Mouse (Mus musculus) hindbrain, embryonic 10.5 days (tissue): Measurements from ENCODE around the gene Ppp1r1c. TPM values are rescaled to one million over a fixed set of nuclear protein-coding genes. Genes with fewer than 3 reads are reported as not detected.
"Not testable (repeated sequence)": the region's sequence is repeated elsewhere in the genome, so short reads cannot be mapped to it uniquely, and the experiment has no call there.

Source experiments
- DNase-seq: peaks from one replicate; pipeline ENCODE4 v3.0.0-alpha.2; 2017; ENCODE audit warnings: low spot score
- H3K27ac ChIP-seq: fragments of 300-500 bp; sonication (generic); 2 replicates; pipeline ENCODE4 v1.5.1; 2016; ENCODE audit warnings: mild to moderate bottlenecking, moderate library complexity
- H3K27me3 ChIP-seq: fragments of 300-500 bp; sonication (generic); 2 replicates; pipeline ENCODE4 v1.6.1; 2016; ENCODE audit warnings: mild to moderate bottlenecking; ENCODE audit not compliant: poor library complexity, insufficient read depth, severe bottlenecking
- H3K36me3 ChIP-seq: fragments of 300-500 bp; sonication (generic); 2 replicates; pipeline ENCODE4 v1.6.1; 2016; ENCODE audit warnings: mild to moderate bottlenecking, moderate library complexity
- H3K4me1 ChIP-seq: fragments of 300-500 bp; sonication (generic); replicated peaks from 2 replicates; pipeline ENCODE4 v1.6.1; 2016; ENCODE audit warnings: mild to moderate bottlenecking
- H3K4me3 ChIP-seq: fragments of 300-500 bp; sonication (generic); 2 replicates; pipeline ENCODE4 v1.5.1; 2016; ENCODE audit warnings: mild to moderate bottlenecking, moderate library complexity
- H3K9me3 ChIP-seq: fragments of 300-500 bp; sonication (generic); 2 replicates; pipeline ENCODE4 v1.6.1; 2016; ENCODE audit warnings: mild to moderate bottlenecking, moderate library complexity
- WGBS: fragments of 180-500 bp; shearing (Covaris S2); methylation state at CpG from one replicate; pipeline ENCODE4 v1.1.7; 2016; 5-methylcytosine and 5-hydroxymethylcytosine counted together
- polyA plus RNA-seq: library from polyadenylated mRNA; unstranded; fragments of >200 nt; fragmentation: Nextera tagmentation; extraction: Ambion mirVana; gene quantifications from 2 replicates; pipeline ENCODE4 v1.2.1, GENCODE M21; 2016

Ppp1r1c gene
- polyA plus RNA-seq, 1 experiment from 2014 or later: 8.5 TPM

- WGBS: 64% methylated on average over 3 of the region's 3 CpGs
- Histone ChIP-seq H3K36me3 (no peaks in the 10 kb centered on the region), H3K4me3 (no peak overlapping the region), H3K27me3 (no peaks in the 10 kb centered on the region), H3K9me3 (no peaks in the 10 kb centered on the region), H3K4me1 (no peaks in the 10 kb centered on the region), H3K27ac (no peak overlapping the region)
- no peak for DNase-seq
These were observed 108.3 kb downstream of the Ppp1r1c start for GRCm38 (mm10) chr2:79815708-79816484.

GRCm38 (mm10) chr2:79819543-79819942 lies 112.0 kb downstream of the Ppp1r1c start:
- no peak overlapping the region for H3K27ac ChIP-seq
- DNase-seq: no peak

GRCm38 (mm10) chr2:79825853-79826252 lies 118.3 kb downstream of the Ppp1r1c start:
- H3K4me1 ChIP-seq: no peaks in the 10 kb centered on the region
- no peak overlapping the region for H3K4me3 ChIP-seq
- 88% methylated on average over 4 of the region's 4 CpGs for WGBS
- no peak overlapping the region for H3K27ac ChIP-seq
- H3K9me3 ChIP-seq: no peaks in the 10 kb centered on the region
- H3K36me3 ChIP-seq: no peaks in the 10 kb centered on the region
- H3K27me3 ChIP-seq: no peaks in the 10 kb centered on the region
- DNase-seq: no peak

More at GRCm38 (mm10) chr2:79819543-79819942, 112.0 kb downstream of the Ppp1r1c start:
- H3K9me3 ChIP-seq: no peaks in the 10 kb centered on the region
- no peaks in the 10 kb centered on the region for H3K4me1 ChIP-seq
- 72% methylated on average over 3 of the region's 3 CpGs for WGBS
- H3K4me3 ChIP-seq: no peak overlapping the region
- no peaks in the 10 kb centered on the region for H3K27me3 ChIP-seq
- H3K36me3 ChIP-seq: no peaks in the 10 kb centered on the region

GRCm38 (mm10) chr2:79839090-79839489 lies 131.5 kb downstream of the Ppp1r1c start:
- H3K4me3 ChIP-seq: no peak overlapping the region
- no peak for DNase-seq
- 85% methylated on average over 6 of the region's 6 CpGs for WGBS
- H3K9me3 ChIP-seq: no peaks in the 10 kb centered on the region
- H3K27ac ChIP-seq: no peak overlapping the region
- H3K27me3 ChIP-seq: no peaks in the 10 kb centered on the region
- no peaks in the 10 kb centered on the region for H3K4me1 ChIP-seq
- no peaks in the 10 kb centered on the region for H3K36me3 ChIP-seq

GRCm38 (mm10) chr2:79839513-79839912 lies 131.9 kb downstream of the Ppp1r1c start:
- Histone ChIP-seq H3K9me3 (no peaks in the 10 kb centered on the region), H3K4me3 (no peak overlapping the region), H3K27me3 (no peaks in the 10 kb centered on the region), H3K4me1 (no peaks in the 10 kb centered on the region), H3K27ac (no peak overlapping the region), H3K36me3 (no peaks in the 10 kb centered on the region)
- WGBS: 85% methylated on average over 5 of the region's 5 CpGs
- DNase-seq: no peak

GRCm38 (mm10) chr2:79847396-79847795 lies 139.8 kb downstream of the Ppp1r1c start:
- H3K27ac ChIP-seq, H3K4me3 ChIP-seq, H3K9me3 ChIP-seq, H3K27me3 ChIP-seq, DNase-seq, H3K36me3 ChIP-seq, H3K4me1 ChIP-seq: not testable (repeated sequence)
- WGBS: 89% methylated on average over 13 of the region's 13 CpGs

- no peaks in the 10 kb centered on the region for H3K9me3 ChIP-seq
- H3K27ac ChIP-seq: no peak overlapping the region
- no peaks in the 10 kb centered on the region; the same call in 1 of the 2 replicates for H3K4me1 ChIP-seq
- no peak overlapping the region for H3K4me3 ChIP-seq
- DNase-seq: no peak
- no peaks in the 10 kb centered on the region for H3K27me3 ChIP-seq
- H3K36me3 ChIP-seq: no peaks in the 10 kb centered on the region
- WGBS: 92% methylated on average over 1 of the region's 1 CpGs
These were observed 149.3 kb downstream of the Ppp1r1c start for GRCm38 (mm10) chr2:79856874-79857273.

GRCm38 (mm10) chr2:79865275-79865999 lies 157.9 kb downstream of the Ppp1r1c start:
- Histone ChIP-seq H3K27me3 (no peaks in the 10 kb centered on the region), H3K4me1 (no peaks in the 10 kb centered on the region), H3K4me3 (no peak overlapping the region), H3K27ac (no peak overlapping the region), H3K9me3 (no peaks in the 10 kb centered on the region), H3K36me3 (no peaks in the 10 kb centered on the region)
- DNase-seq: peak; percentile 7
- WGBS: 47% methylated on average over 9 of the region's 9 CpGs

Other genes starting within 250 kb of the Ppp1r1c start
- 5.2 and 6.1 TPM in 2 replicates for gene Itprid2, start 72.4 kb upstream of the Ppp1r1c start, polyA plus RNA-seq